Mouse (Mus musculus) mesoderm, embryonic 11.5 days (tissue): Measurements from ENCODE around the gene Skiv2l.
"Not testable (repeated sequence)": the region's sequence is repeated elsewhere in the genome, so short reads cannot be mapped to it uniquely, and the experiment has no call there.

ENCODE experiments used
- DNase-seq: peaks from one replicate; pipeline ENCODE4 v3.0.0-alpha.2; 2012; ENCODE audit warnings: low read depth, low spot score

Skiv2l gene

DNA sequence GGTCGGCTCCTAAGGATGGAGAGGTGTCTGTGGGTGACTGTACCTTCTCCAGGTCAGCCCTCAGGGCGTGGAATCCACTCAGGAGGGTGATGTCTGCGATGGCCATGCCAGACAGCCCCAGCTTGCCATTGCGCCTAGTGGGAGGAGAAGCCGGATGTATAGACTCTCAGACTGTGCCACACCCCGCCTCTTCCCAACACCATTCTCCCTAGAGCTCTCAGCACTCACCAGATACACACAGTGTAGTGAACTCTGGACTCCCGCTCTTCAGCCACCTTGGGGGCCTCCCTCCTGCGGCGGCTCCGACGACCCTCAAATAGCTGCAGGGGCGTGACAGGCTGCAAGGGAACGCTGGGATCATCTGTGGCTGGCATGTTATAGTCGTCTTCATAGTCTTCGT, 38.7 kb downstream of the Skiv2l start:
- DNase-seq, result no peak

DNA sequence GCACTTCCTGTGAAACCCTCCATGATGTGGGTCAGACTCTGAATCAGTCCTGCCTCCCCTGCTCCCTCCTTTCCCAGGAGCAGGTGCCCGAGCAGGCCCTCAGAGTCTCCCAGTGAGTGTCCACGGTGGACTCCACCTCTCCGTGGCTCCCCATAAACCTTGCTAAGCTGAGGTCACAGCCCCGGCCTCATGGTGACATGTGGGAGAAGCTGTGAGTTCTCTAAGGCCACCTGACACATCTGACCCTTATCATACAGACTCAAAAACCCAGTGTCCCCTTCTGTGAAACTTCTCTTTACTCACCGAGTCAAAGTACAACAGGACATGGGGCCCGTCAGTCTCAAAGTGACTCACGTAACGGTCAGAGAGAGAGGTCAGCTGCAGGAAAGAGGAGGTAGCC, 39.2 kb downstream of the Skiv2l start:
- not testable (repeated sequence) for DNase-seq

DNA sequence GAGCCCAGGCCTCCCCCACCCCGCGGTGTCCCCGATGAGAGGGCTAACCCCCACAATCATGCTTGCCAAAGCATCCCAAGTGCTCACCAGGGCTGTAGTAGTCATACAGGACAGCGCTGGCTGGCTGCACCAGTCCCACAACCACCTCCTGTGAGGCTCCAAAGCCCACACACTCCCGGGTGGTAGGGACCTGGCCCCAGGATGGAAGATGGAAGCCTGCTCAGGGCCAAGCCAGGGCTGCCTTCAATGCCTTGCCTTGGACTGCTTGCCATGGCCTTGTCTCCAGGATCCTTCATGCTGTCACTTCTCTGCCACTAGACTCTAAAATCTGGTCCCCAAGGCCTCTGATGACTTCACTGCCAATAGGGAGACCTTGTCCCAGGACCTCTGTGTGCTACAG, 39.6 kb downstream of the Skiv2l start:
- not testable (repeated sequence) for DNase-seq

DNA sequence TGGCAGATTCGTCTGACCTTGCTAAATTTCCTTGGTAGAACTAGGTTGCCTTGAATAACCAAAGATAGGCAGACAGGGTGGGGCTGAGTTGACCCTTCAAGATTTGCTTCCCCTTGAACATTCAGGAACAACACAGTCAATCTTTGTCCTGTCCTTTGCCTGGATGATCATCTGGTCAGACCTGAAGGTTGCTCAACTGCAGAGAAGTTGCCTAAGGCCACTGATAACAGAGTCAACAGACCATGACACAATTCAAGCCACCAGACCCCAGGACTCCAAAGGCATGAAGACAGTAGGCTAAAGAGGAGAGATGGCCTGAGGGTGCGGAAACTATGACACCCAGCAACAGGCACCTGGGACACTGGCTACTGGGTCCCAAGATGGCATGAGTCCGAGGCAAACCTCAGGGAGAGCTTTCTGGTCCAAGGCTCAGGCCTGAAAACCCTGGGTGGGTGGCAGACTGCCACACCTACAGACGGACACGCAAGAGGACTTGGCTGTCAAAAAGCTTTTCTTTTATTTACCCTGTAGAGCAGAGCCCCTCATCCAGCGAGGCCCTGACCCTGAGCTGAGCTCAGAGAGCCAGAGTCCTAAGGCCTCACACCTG, 41.3 kb downstream of the Skiv2l start:
- no peak for DNase-seq

DNA sequence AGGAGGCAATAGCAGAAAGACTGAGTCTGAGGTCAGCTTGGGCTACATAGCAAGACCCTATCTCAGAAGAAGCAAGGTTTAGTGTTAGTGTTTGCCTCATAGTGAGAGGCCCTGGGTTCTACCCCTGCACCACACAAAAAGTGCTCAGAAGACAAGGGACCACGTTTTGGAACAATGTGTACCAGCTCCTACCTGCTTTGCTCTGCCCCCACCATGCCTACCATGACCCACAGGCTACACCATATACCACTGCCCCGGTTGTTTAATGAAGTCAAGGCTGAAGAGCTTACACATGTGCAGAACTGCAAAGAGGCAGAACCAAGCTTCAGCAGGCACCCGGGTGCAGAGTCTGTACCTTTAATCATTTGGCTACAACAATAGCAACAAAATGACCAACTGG, 42.8 kb downstream of the Skiv2l start:
- no peak for DNase-seq

DNA sequence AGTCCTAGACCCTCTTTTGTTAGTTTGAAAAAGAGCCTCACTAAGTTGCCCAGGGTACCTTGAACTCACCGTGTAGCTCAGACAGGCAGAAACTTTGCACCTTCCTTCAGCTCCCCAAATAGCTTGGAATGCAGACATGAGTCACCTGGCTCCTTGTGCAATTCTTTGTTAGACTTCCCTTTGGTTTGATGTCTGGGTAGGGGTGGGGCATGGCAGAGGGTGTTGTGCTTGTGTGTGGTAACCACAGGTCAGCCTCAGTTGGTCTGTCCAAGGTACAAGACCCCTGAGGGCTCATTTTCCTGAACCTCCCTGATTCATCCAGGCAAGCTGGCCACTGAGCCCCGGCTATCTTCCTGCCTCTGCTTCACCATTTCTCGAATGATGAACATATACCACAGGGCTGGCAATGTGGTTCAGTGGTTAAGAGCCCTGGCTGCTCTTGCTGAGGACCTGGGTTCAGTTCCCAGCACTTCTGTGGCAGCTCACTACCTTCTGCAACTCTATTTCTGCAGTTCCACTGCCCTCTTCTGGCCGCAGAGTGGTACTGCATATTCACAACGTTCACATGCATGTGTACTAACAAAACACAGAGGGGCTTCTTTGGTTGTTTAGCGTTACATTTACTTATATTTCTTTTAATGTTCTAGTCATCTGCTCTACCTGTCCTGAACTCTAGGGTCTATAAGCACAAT, 45.0 kb downstream of the Skiv2l start:
- no peak for DNase-seq

DNA sequence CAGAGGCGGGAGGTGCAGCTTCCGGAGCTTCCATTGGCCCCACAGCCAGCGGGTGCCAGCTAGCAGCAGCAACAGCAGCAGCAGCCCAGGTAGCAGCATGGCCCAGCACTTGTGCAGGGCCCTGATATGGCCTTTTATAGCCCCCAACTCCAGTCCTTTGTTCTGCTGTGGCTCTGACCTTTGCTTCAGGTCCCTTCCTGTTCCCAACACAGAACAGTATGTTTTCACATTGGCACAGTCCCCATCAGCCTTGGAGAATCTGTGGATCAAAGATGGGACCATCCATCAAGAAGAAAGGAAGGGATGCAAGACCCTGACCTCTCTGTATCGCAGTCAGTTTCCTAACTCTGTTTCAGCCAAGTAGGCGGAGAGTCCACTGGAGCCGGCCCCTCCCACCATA, 45.7 kb downstream of the Skiv2l start, which contains the start of gene Cyp21a1:
Gene Cyp21a1 (minus strand): TSS at position 261 of the 400 bp plus-strand sequence.
- DNase-seq, result not testable (repeated sequence)

DNA sequence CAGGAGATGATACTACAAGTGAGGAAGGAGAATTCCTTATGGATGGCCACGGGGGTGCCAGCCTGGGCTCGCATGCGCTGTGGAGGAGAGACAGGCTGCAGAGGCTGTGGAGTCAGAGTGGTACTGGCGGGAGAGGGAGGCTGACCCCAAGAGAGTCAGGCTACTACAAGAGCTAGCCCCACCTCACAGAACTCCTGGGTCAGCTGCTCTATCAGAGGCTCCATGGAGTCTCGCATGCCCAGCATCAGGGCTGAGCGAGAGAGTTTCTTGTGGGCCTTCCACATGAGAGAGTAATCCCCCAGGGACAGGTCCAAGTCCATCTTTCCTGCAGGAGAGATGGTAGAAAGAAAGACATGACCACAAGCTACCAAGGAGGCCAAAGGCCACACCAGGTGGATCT, 46.6 kb downstream of the Skiv2l start:
- not testable (repeated sequence) for DNase-seq

DNA sequence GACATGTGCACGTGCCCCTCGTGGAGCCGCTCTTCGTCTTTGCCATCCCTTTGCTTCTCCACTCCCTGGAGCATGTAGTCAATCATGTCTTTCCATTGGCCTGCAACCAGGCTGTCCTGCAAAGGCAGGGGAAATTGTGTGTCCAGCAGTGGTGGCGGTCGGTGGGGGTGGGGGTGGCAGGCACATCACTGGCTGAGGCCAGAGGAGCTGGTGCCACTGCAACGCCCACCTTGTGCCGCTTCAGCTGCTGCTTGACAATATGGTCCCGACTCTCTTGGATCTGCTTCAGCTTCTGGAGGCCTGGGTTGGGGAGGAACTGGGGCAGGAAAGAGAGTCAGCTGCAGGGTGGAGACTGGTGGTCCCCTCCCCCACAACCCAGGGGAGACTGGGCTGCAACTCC, 47.3 kb downstream of the Skiv2l start:
- not testable (repeated sequence) for DNase-seq

DNA sequence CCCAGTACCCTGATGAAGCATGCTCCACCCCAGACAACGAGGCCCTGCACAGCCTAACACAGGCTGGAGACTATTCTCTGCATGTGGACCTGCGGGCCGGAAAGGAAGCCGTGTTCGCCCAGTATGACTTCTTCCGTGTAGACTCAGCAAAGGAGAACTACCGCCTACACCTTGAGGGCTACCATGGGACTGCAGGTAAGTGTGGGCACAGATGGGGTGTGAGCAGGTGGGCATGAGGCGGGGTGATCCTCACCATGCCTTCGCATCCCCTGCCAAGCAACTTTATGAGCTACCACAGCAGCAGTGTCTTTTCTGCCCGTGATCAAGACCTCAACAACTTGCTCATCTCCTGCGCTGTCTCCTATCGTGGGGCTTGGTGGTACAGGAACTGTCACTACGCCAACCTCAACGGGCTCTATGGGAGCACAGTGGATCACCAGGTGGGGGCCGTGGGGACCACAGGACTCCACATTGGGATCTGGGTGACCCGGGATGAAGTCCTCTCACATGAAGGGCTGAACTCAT, 49.2 kb downstream of the Skiv2l start:
- not testable (repeated sequence) for DNase-seq

DNA sequence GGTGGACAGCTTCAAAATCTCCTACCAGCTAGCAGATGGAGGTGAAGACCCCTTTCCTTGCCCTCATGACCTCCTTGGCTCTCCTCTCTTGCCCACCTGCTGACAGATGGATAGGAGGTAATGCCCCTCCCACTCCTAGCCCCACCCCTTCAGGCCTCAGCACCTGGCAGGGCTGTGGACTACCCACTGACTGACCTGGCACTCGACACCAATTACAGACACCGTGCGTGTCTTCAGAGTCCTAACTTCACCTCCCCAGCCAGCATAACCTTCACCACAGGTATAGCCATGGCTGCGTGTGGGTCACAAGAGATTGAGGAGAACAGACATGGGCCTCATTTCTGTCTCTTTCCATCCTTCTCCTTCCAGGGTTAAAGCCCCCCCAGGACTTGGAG, 50.5 kb downstream of the Skiv2l start:
- no peak for DNase-seq

DNA sequence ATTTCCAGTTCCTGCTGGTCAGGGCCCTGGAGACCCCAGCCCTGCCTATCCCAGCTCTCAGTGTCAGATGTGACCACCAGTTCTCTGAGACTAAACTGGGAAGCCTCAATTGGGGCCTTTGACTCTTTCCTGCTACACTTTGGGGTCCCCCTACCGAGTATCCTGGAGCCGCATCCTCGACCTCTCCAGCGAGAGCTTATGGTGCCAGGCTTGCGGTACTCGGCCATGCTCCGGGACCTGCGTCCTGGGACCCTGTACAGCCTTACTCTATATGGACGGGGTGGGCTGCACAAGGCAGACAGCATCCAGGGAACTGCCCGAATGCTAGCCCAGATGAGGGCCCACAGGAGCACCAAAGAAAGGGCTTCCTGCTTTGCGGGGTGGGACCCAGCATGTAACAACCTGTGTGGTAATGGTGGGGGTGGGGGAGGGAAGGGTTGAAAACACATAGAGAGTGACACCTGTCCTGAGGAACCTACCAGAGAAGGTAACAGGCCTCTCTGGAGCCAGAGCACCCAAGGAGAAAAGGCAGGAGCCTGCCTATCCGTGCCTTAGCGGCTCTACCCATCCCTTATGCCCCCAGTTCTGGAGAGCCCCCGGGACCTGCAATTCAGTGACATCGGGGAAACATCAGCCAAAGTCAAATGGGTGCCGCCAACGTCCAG, 51.0 kb downstream of the Skiv2l start:
- no peak for DNase-seq

DNA sequence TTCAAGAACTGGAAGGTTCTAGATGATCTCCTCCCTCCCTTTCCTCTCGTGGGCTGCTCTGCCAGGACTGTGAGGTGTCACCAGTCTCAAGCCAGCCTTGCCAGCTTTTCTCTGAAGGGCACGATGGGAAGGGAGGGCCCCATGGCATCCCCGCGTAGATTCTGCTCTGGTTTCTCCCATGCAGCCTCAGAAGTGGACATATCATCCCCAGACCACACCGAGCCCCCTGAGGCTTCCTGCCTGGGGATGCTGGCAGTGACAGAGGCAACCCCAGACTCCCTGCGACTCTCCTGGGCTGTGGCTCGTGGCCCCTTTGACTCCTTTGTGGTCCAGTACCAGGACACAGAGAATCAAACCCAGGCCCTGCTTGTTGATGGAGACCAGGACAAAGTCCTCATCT, 51.9 kb downstream of the Skiv2l start:
- DNase-seq, result not testable (repeated sequence)

DNA sequence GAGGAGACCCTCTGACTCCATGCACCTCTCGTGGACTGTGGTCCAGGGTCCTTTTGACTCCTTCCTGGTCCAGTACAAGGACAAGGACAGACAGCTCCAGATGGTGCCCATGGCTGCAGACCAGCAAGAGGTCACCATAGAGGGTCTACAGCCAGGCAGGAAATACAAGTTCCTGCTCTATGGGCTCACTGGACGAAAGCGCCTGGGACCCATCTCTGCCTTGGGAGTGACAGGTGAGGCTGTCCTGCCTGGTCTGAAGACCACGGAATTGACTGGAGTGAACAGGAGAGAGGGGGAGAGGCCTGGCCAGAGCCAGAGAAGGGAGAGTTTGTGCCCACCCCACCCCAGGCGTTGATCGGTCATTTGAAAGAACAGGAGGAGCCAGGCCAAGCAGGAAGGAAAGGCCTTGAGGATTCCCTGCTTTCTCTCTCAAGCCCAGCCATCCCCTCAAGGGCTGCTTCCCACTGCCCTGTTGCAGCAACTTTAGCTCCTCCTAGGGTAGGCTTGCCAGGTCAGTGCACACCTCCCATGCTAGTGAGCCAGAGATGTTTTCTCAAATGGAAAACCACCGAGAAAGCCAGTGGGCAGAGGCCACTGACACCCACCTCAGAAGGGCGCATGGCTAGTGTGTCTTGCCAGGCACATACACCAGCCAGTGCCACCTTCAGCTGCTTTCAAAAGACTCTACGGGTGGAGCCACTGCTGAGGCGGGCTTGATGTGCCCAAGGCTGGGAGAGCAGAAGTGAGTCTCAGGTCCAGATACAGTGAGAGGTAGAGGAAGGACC, 52.6 kb downstream of the Skiv2l start:
- not testable (repeated sequence) for DNase-seq

DNA sequence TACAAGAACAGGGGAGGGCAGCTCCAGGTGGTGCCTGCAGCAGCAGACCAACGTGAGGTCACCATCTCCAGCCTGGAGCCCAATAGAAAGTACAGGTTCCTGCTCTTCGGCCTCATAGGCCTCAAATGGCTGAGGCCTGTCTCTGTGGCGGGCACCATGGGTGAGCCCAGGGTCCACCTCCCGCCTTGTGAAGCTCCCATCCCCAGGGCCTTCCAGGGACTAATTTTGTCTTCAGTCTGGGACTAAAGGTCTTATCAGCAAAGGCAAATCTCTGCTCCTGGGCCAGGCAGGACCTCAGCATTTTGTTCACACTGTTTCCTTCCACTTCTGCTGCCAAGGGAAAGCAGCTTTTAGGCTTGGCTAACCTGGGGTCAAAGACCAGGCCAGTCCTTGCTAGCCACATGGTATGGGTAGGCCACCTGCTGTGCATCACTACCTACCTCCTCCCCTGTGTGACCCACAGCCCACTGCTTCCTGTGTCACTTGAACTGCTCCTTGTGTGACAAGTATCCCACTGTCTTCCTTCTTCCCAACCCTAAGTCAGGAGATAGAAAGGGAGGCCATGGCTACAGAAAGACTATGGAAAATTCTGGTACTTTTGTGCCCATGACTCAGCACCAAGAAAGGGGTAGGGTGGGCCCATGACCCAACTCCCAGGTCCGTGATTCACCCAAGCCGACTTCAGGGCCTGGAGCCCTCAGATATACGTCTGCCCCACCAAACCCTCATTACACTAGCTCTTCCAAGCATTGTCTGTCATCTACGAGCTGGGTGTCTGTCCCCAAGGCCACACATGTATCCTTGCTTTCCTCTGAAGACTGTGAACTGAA, 53.5 kb downstream of the Skiv2l start:
- DNase-seq, result no peak

DNA sequence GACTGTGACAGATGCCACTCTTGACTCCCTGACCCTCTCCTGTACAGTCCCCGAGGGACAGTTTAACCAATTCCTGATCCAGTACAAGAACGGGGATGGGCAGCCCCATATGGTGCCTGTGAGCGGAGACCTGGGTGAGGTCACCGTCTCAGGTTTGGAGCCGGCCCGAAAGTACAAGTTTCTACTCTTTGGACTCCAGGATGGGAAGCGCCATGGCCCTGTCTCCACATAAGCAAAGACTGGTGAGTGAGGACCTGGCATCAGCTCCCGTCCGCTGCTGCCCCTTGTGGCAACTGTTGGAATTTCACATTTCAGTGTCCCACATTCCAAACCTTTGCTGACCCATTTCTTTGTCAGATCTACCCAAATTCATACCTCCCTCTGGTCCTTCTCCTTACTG, 54.4 kb downstream of the Skiv2l start:
- peak; percentile 19 for DNase-seq

DNA sequence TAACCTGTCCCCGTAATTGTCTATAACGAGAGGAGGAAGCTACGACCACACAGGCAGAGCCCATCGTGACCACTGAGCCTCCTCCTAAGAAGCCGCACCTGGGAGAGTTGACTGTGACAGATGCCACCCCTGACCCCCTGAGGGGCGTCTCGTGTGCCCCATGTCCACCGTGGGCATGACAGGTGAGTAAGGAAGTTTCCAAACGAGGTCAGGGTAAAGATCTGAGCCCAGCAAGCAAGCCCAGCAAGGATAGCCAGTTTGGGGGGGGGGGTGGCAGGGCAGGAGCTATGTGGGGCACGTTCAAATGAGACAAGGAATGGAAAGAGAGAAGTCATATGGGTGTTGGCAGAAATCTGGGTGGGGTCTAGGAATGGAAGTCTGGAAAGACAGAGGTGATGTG, 55.0 kb downstream of the Skiv2l start:
- no peak for DNase-seq
